Mouse (Mus musculus): ENCODE data around the gene Cpvl. TPM values are rescaled to one million over a fixed set of nuclear protein-coding genes. Genes with fewer than 3 reads are reported as not detected.

Gene Cpvl
- polyA plus RNA-seq, 1 experiment from 2014 or later, result 0.18 TPM

GRCm38 (mm10) chr6:53950876-53951275 is 27.6 kb downstream of the Cpvl start:
- Histone ChIP-seq H3K27me3 (replicated peaks; ENCODE audit: insufficient read depth, low read length) (no peaks in the 10 kb centered on the region), H3K36me3 (ENCODE audit: insufficient read depth, low read length) (no peaks in the 10 kb centered on the region), H3K9ac (replicated peaks; ENCODE audit: low read depth) (no peak overlapping the region), H3K4me3 (ENCODE audit: low read depth, low read length) (no peak overlapping the region), H3K9me3 (ENCODE audit: low read length) (no peaks in the 10 kb centered on the region), H3K4me2 (replicated peaks; ENCODE audit: low read depth, low read length) (no peak overlapping the region), H3K27ac (ENCODE audit: low read length) (peak overlapping the region; percentile 76), H3K4me1 (ENCODE audit: insufficient read depth, low read depth, low read length) (peaks cover 17% of the 10 kb centered on the region; the same call in 1 of the 2 replicates)
- peak; percentile 84 for ATAC-seq
- WGBS, result 22% methylated on average over 9 of the region's 9 CpGs
- peak; percentile 92 for DNase-seq (ENCODE audit: low spot score)
- TF ChIP-seq CTCF (IDR thresholded peaks at IDR 0.05), result no peak
- TF ChIP-seq EP300 (IDR thresholded peaks at IDR 0.05), result peak; percentile 85

- no peaks in the 10 kb centered on the region for H3K9me3 ChIP-seq (ENCODE audit: low read length)
- H3K27me3 ChIP-seq (replicated peaks; ENCODE audit: insufficient read depth, low read length), result no peaks in the 10 kb centered on the region
- ATAC-seq, result no peak
- no peak overlapping the region for H3K9ac ChIP-seq (replicated peaks; ENCODE audit: low read depth)
- H3K4me3 ChIP-seq (ENCODE audit: low read depth, low read length), result no peak overlapping the region
- peaks cover 8% of the 10 kb centered on the region; the same call in 1 of the 2 replicates for H3K4me1 ChIP-seq (ENCODE audit: insufficient read depth, low read depth, low read length)
- no peak overlapping the region for H3K4me2 ChIP-seq (replicated peaks; ENCODE audit: low read depth, low read length)
- TF ChIP-seq EP300 (IDR thresholded peaks at IDR 0.05), result no peak
- no peak for TF ChIP-seq CTCF (IDR thresholded peaks at IDR 0.05)
- 36% methylated on average over 4 of the region's 4 CpGs for WGBS
- DNase-seq (ENCODE audit: low spot score), result no peak
- no peak overlapping the region for H3K27ac ChIP-seq (ENCODE audit: low read length)
- no peaks in the 10 kb centered on the region for H3K36me3 ChIP-seq (ENCODE audit: insufficient read depth, low read length)
These were observed 30.0 kb downstream of the Cpvl start for GRCm38 (mm10) chr6:53948388-53949035.

DNA sequence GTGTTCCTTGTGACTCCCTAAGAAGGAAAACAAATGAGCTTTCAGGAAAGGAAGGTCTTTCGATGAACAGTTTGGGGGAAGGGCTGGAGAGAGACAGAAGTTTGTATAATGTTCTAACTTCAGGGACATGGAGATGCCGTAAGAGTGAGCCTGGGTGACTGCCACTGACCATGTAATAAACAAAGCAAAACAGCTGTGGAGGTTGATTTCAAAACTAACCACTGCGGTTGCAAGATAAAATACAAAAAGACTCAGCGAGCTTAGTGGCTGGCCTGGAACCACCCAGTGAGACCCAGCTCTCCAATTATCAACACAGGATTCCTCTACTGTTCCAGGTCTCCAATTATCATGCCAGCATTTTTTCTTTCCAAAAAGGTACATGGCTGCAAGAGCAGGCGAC is 33.6 kb downstream of the Cpvl start:
- Histone ChIP-seq H3K27me3 (replicated peaks; ENCODE audit: insufficient read depth, low read length) (no peaks in the 10 kb centered on the region), H3K36me3 (ENCODE audit: insufficient read depth, low read length) (no peaks in the 10 kb centered on the region), H3K4me2 (replicated peaks; ENCODE audit: low read depth, low read length) (no peak overlapping the region), H3K9me3 (ENCODE audit: low read length) (no peaks in the 10 kb centered on the region), H3K27ac (ENCODE audit: low read length) (peak overlapping the region; percentile 57), H3K4me1 (ENCODE audit: insufficient read depth, low read depth, low read length) (peaks cover 3% of the 10 kb centered on the region; the same call in 1 of the 2 replicates), H3K9ac (replicated peaks; ENCODE audit: low read depth) (no peak overlapping the region), H3K4me3 (ENCODE audit: low read depth, low read length) (no peak overlapping the region)
- ATAC-seq, result peak; percentile 90
- 47% methylated on average over 5 of the region's 5 CpGs for WGBS
- DNase-seq (ENCODE audit: low spot score), result peak; percentile 91
- no peak for TF ChIP-seq CTCF (IDR thresholded peaks at IDR 0.05)
- TF ChIP-seq EP300 (IDR thresholded peaks at IDR 0.05), result peak; percentile 42; the same call in 1 of the 2 replicates

GRCm38 (mm10) chr6:53944417-53944816 is 34.1 kb downstream of the Cpvl start:
- peak overlapping the region; percentile 57; the same call in 1 of the 2 replicates for H3K27ac ChIP-seq (ENCODE audit: low read length)
- no peak overlapping the region for H3K4me2 ChIP-seq (replicated peaks; ENCODE audit: low read depth, low read length)
- H3K4me3 ChIP-seq (ENCODE audit: low read depth, low read length), result no peak overlapping the region
- H3K9me3 ChIP-seq (ENCODE audit: low read length), result no peaks in the 10 kb centered on the region
- DNase-seq (ENCODE audit: low spot score) (peak; percentile 38), ATAC-seq (peak; percentile 29)
- no peak for TF ChIP-seq EP300 (IDR thresholded peaks at IDR 0.05)
- no peak for TF ChIP-seq CTCF (IDR thresholded peaks at IDR 0.05)
- WGBS, result 37% methylated on average over 3 of the region's 3 CpGs
- no peaks in the 10 kb centered on the region for H3K36me3 ChIP-seq (ENCODE audit: insufficient read depth, low read length)
- no peak overlapping the region for H3K9ac ChIP-seq (replicated peaks; ENCODE audit: low read depth)
- H3K4me1 ChIP-seq (ENCODE audit: insufficient read depth, low read depth, low read length), result peaks cover 7% of the 10 kb centered on the region; the same call in 1 of the 2 replicates
- H3K27me3 ChIP-seq (replicated peaks; ENCODE audit: insufficient read depth, low read length), result no peaks in the 10 kb centered on the region

GRCm38 (mm10) chr6:53942190-53942831 is 36.2 kb downstream of the Cpvl start:
- Histone ChIP-seq H3K9ac (replicated peaks; ENCODE audit: low read depth) (no peak overlapping the region), H3K4me3 (ENCODE audit: low read depth, low read length) (no peak overlapping the region), H3K27ac (ENCODE audit: low read length) (no peak overlapping the region), H3K4me1 (ENCODE audit: insufficient read depth, low read depth, low read length) (peaks cover 7% of the 10 kb centered on the region; the same call in 1 of the 2 replicates), H3K9me3 (ENCODE audit: low read length) (no peaks in the 10 kb centered on the region), H3K4me2 (replicated peaks; ENCODE audit: low read depth, low read length) (no peak overlapping the region), H3K36me3 (ENCODE audit: insufficient read depth, low read length) (no peaks in the 10 kb centered on the region), H3K27me3 (replicated peaks; ENCODE audit: insufficient read depth, low read length) (no peaks in the 10 kb centered on the region)
- ATAC-seq (no peak), DNase-seq (ENCODE audit: low spot score) (no peak)
- no peak for TF ChIP-seq CTCF (IDR thresholded peaks at IDR 0.05)
- no peak for TF ChIP-seq EP300 (IDR thresholded peaks at IDR 0.05)
- 75% methylated on average over 7 of the region's 7 CpGs for WGBS

DNA sequence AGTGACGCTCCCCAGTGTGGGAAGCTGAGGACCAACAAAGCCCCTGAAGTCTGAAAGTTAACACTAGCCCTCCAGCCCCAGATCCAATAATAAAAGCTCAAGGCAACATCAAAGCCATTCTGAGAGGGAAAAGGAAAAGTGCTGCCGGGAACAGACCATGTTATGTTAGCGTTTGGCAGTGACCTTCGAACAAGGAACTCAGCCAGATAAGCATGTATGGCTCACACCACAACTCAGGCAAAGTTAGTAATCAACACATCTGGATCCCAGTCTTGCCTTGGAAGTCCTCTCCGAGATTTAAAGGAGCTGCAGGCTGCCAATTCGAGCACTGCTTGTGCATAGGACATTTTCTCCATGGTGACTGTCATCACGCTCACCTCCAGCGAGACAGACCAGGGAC is 38.7 kb downstream of the Cpvl start:
- Histone ChIP-seq H3K4me1 (ENCODE audit: insufficient read depth, low read depth, low read length) (peaks cover 7% of the 10 kb centered on the region; the same call in 1 of the 2 replicates), H3K4me2 (replicated peaks; ENCODE audit: low read depth, low read length) (no peak overlapping the region), H3K36me3 (ENCODE audit: insufficient read depth, low read length) (no peaks in the 10 kb centered on the region), H3K9ac (replicated peaks; ENCODE audit: low read depth) (no peak overlapping the region), H3K4me3 (ENCODE audit: low read depth, low read length) (no peak overlapping the region), H3K27ac (ENCODE audit: low read length) (no peak overlapping the region), H3K9me3 (ENCODE audit: low read length) (no peaks in the 10 kb centered on the region), H3K27me3 (replicated peaks; ENCODE audit: insufficient read depth, low read length) (no peaks in the 10 kb centered on the region)
- TF ChIP-seq CTCF (IDR thresholded peaks at IDR 0.05) (no peak), EP300 (IDR thresholded peaks at IDR 0.05) (no peak)
- DNase-seq (ENCODE audit: low spot score) (no peak), ATAC-seq (no peak)
- 29% methylated on average over 8 of the region's 8 CpGs for WGBS
